Mouse (Mus musculus): ENCODE data around the gene 2700097O09Rik. TPM values are rescaled to one million over a fixed set of nuclear protein-coding genes. Genes with fewer than 3 reads are reported as not detected.

The 2700097O09Rik gene
- polyA plus RNA-seq, 1 experiment from 2014 or later: 21.7 TPM

DNA sequence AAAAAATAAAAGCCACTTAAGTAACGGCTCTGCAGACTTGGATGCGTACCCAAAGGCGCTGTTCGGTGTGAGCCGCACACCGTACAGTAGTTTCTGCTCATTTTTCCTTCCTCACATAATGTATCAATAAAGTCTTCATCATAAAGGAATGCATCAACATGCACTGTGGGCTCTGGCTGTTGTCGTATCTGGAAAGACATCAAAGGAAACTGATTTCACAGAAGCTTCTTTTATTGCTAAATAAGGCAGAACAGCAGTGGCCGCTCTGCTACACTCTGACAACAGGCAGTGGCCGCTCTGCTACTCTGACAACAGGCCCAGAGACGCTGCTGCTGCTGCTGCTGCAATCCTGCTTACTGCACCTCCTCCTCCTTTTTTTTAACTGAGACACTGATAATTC lies 18.9 kb downstream of the 2700097O09Rik start:
- no peaks in the 10 kb centered on the region for H3K27me3 ChIP-seq
- H3K9ac ChIP-seq: no peak overlapping the region
- H3K4me3 ChIP-seq: no peak overlapping the region
- ATAC-seq (replicated peaks; ENCODE audit: insufficient number of reproducible peaks, insufficient read depth, low FRiP score, low read depth): no peak
- no peak overlapping the region for H3K4me2 ChIP-seq
- no peaks in the 10 kb centered on the region for H3K4me1 ChIP-seq (replicated peaks)
- no peak overlapping the region for H3K27ac ChIP-seq
- no peaks in the 10 kb centered on the region for H3K9me3 ChIP-seq (replicated peaks)
- peaks cover 6% of the 10 kb centered on the region; the same call in 1 of the 2 replicates for H3K36me3 ChIP-seq
- 71% methylated on average over 10 of the region's 10 CpGs for WGBS

- WGBS: 46% methylated on average over 6 of the region's 6 CpGs
- no peak overlapping the region for H3K27ac ChIP-seq
- H3K4me3 ChIP-seq: no peak overlapping the region
- no peaks in the 10 kb centered on the region for H3K4me1 ChIP-seq (replicated peaks)
- H3K36me3 ChIP-seq: peaks cover 6% of the 10 kb centered on the region; the same call in 1 of the 2 replicates
- H3K9ac ChIP-seq: no peak overlapping the region
- H3K4me2 ChIP-seq: no peak overlapping the region
- H3K9me3 ChIP-seq (replicated peaks): no peaks in the 10 kb centered on the region
- H3K27me3 ChIP-seq: no peaks in the 10 kb centered on the region
- ATAC-seq (replicated peaks; ENCODE audit: insufficient number of reproducible peaks, insufficient read depth, low FRiP score, low read depth): no peak
These were observed 19.6 kb downstream of the 2700097O09Rik start for GRCm38 (mm10) chr12:55060212-55060898.

GRCm38 (mm10) chr12:55059812-55060211 lies 20.1 kb downstream of the 2700097O09Rik start:
- 52% methylated on average over 3 of the region's 3 CpGs for WGBS
- Histone ChIP-seq H3K4me2 (no peak overlapping the region), H3K4me3 (no peak overlapping the region), H3K27me3 (no peaks in the 10 kb centered on the region), H3K4me1 (replicated peaks) (no peaks in the 10 kb centered on the region), H3K27ac (no peak overlapping the region), H3K9me3 (replicated peaks) (no peaks in the 10 kb centered on the region), H3K9ac (no peak overlapping the region), H3K36me3 (peaks cover 6% of the 10 kb centered on the region; the same call in 1 of the 2 replicates)
- no peak for ATAC-seq (replicated peaks; ENCODE audit: insufficient number of reproducible peaks, insufficient read depth, low FRiP score, low read depth)

- no peak for ATAC-seq (replicated peaks; ENCODE audit: insufficient number of reproducible peaks, insufficient read depth, low FRiP score, low read depth)
- H3K4me3 ChIP-seq: no peak overlapping the region
- WGBS: 63% methylated on average over 6 of the region's 6 CpGs
These were observed 20.9 kb downstream of the 2700097O09Rik start for GRCm38 (mm10) chr12:55058865-55059615.

DNA sequence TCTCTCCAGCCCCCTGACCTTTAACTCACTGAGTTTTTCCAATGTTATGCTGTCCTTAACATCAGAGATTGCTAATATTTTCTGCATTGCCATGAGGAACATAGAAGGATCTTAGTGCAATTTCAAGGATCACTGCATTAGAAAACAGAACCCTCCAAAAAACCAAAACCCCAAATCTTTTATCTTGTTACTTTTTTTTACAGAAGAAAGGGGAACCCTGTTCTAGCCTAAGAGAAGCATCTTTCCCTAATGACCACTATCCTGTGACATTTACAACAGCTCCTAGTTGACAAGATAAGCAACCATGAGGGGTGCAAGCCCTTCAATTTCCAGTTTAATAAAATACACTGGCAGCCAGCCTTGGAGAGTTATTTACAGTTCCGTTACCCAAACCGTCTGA lies 23.2 kb downstream of the 2700097O09Rik start:
- 61% methylated on average over 2 of the region's 2 CpGs for WGBS
- Histone ChIP-seq H3K4me2 (no peak overlapping the region), H3K27me3 (no peaks in the 10 kb centered on the region), H3K4me1 (replicated peaks) (no peaks in the 10 kb centered on the region), H3K27ac (no peak overlapping the region), H3K9me3 (replicated peaks) (no peaks in the 10 kb centered on the region), H3K4me3 (no peak overlapping the region), H3K9ac (no peak overlapping the region), H3K36me3 (peaks cover 6% of the 10 kb centered on the region; the same call in 1 of the 2 replicates)
- no peak for ATAC-seq (replicated peaks; ENCODE audit: insufficient number of reproducible peaks, insufficient read depth, low FRiP score, low read depth)

More at GRCm38 (mm10) chr12:55058865-55059615, 20.9 kb downstream of the 2700097O09Rik start:
- Histone ChIP-seq H3K9me3 (replicated peaks) (no peaks in the 10 kb centered on the region), H3K4me2 (no peak overlapping the region), H3K4me1 (replicated peaks) (no peaks in the 10 kb centered on the region), H3K9ac (no peak overlapping the region), H3K27me3 (no peaks in the 10 kb centered on the region), H3K27ac (no peak overlapping the region), H3K36me3 (peaks cover 6% of the 10 kb centered on the region; the same call in 1 of the 2 replicates)

DNA sequence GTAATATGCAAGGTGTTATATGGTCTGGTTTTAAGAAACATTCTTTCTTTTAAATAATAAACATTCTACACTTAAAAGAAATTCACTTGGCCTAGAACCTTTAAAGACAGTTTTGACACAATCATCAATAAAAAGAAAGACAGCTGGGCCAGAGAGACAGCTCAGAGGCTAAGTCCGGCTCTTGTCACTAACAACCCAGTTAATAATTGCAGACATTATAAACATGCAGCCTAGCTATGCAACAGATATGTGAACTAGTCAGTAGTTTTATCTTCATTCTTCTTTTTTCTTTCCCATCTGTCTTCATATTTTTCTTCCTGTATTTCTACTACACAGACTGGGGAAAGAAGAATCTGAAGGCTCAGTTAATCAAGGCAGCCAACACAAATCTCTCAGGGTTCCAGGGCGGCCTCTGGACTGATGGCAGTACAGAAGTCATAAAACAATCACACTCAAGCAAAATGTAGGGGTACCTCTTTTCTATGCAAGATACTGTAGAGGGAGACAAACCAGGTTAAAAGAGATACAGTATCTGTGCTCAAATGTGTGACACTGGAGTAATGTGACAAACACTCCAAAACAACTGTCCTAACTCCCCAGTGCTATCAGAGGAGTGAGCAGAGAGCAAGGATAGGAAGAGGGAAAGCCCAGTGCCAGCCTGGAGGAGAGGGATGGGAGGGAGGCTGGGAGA lies 25.2 kb downstream of the 2700097O09Rik start:
- H3K27me3 ChIP-seq: no peaks in the 10 kb centered on the region
- no peak overlapping the region for H3K4me3 ChIP-seq
- no peak overlapping the region for H3K27ac ChIP-seq
- no peaks in the 10 kb centered on the region for H3K9me3 ChIP-seq (replicated peaks)
- no peak for ATAC-seq (replicated peaks; ENCODE audit: insufficient number of reproducible peaks, insufficient read depth, low FRiP score, low read depth)
- WGBS: 71% methylated on average over 2 of the region's 2 CpGs
- no peak overlapping the region for H3K4me2 ChIP-seq
- no peak overlapping the region for H3K9ac ChIP-seq
- H3K36me3 ChIP-seq: peaks cover 6% of the 10 kb centered on the region; the same call in 1 of the 2 replicates
- H3K4me1 ChIP-seq (replicated peaks): peaks cover 3% of the 10 kb centered on the region; the same call in 1 of the 2 replicates

DNA sequence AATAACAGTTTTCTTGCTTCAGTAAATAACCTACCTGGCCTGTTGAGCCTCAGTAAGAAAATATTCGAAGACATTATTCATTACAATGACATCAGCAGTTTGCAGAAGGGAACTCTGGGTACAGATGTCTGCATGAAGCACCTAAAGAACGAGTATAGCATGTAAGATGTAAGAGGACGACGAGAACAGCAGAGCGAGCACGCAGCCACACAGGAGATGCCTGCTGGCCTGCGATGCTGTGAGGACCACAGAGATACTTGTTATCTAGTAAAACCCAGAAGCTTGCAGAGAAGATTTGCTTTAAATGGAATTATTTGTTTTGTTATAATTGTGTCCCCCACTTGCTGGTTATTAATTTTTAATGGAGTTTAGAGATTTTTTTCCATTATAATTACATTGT lies 26.6 kb downstream of the 2700097O09Rik start:
- H3K4me3 ChIP-seq: no peak overlapping the region
- H3K27ac ChIP-seq: no peak overlapping the region
- no peak overlapping the region for H3K4me2 ChIP-seq
- peaks cover 3% of the 10 kb centered on the region; the same call in 1 of the 2 replicates for H3K4me1 ChIP-seq (replicated peaks)
- no peaks in the 10 kb centered on the region for H3K36me3 ChIP-seq
- H3K9ac ChIP-seq: no peak overlapping the region
- H3K9me3 ChIP-seq (replicated peaks): no peaks in the 10 kb centered on the region
- H3K27me3 ChIP-seq: no peaks in the 10 kb centered on the region
- 89% methylated on average over 7 of the region's 7 CpGs for WGBS
- no peak for ATAC-seq (replicated peaks; ENCODE audit: insufficient number of reproducible peaks, insufficient read depth, low FRiP score, low read depth)

GRCm38 (mm10) chr12:55051210-55052173 lies 28.4 kb downstream of the 2700097O09Rik start:
- Histone ChIP-seq H3K36me3 (peaks cover 4% of the 10 kb centered on the region), H3K27me3 (no peaks in the 10 kb centered on the region), H3K4me2 (no peak overlapping the region), H3K4me1 (replicated peaks) (peaks cover 3% of the 10 kb centered on the region; the same call in 1 of the 2 replicates), H3K9ac (no peak overlapping the region), H3K9me3 (replicated peaks) (no peaks in the 10 kb centered on the region), H3K27ac (no peak overlapping the region), H3K4me3 (no peak overlapping the region)
- 62% methylated on average over 8 of the region's 8 CpGs for WGBS
- ATAC-seq (replicated peaks; ENCODE audit: insufficient number of reproducible peaks, insufficient read depth, low FRiP score, low read depth): no peak

DNA sequence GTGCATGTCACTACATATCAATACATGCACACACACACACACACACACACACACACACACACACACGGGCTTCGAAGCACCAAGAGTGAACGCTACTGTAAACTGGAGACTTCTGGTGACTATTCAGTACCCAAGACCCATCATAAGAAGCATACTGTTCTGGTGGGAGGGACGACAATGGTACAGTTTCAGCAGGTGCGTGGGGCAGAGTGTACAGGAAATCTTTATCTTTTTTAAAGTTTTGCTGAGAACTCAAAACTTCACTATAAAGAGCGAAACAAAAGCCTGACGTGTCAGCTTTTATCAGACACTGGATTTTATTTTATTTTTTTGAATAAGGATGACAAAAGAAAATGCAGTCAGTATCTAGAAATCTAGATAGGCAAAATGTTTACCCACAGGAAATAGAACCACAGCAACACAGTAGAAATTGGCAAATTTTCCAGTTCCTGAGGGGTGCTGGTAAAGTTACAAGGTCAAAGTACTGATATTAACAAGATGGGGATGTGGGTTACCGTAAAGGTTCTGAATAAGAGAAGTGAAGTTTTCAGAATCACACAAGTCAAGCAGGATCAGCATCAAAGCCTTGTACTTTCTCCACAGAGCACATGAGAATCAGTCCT lies 30.1 kb downstream of the 2700097O09Rik start:
- no peaks in the 10 kb centered on the region for H3K27me3 ChIP-seq
- WGBS: 89% methylated on average over 8 of the region's 8 CpGs
- no peak overlapping the region for H3K4me3 ChIP-seq
- no peak for ATAC-seq (replicated peaks; ENCODE audit: insufficient number of reproducible peaks, insufficient read depth, low FRiP score, low read depth)
- H3K9ac ChIP-seq: no peak overlapping the region
- H3K4me2 ChIP-seq: no peak overlapping the region
- no peaks in the 10 kb centered on the region for H3K9me3 ChIP-seq (replicated peaks)
- peaks cover 3% of the 10 kb centered on the region; the same call in 1 of the 2 replicates for H3K4me1 ChIP-seq (replicated peaks)
- peaks cover 14% of the 10 kb centered on the region for H3K36me3 ChIP-seq
- no peak overlapping the region for H3K27ac ChIP-seq

- WGBS: 61% methylated on average over 15 of the region's 15 CpGs
- Histone ChIP-seq H3K9ac (no peak overlapping the region), H3K4me2 (no peak overlapping the region), H3K27ac (no peak overlapping the region), H3K4me1 (replicated peaks) (no peaks in the 10 kb centered on the region), H3K4me3 (no peak overlapping the region), H3K36me3 (peaks cover 10% of the 10 kb centered on the region), H3K9me3 (replicated peaks) (no peaks in the 10 kb centered on the region), H3K27me3 (no peaks in the 10 kb centered on the region)
- no peak for ATAC-seq (replicated peaks; ENCODE audit: insufficient number of reproducible peaks, insufficient read depth, low FRiP score, low read depth)
These were observed 38.9 kb downstream of the 2700097O09Rik start for GRCm38 (mm10) chr12:55041011-55041410.
